Mouse (Mus musculus) adrenal gland, adult 2 months (tissue): Measurements from ENCODE around the gene Spaar. TPM values are rescaled to one million over a fixed set of nuclear protein-coding genes. Genes with fewer than 3 reads are reported as not detected.

Experiments
- polyA plus RNA-seq: library from polyadenylated mRNA; depleted of rRNA; stranded (reverse); fragments of >200 nt; gene quantifications from 2 replicates; pipeline ENCODE4 v1.2.3, GENCODE M21; 2012; rRNA removed
- total RNA-seq, 2 experiments: library from RNA; stranded (reverse); gene quantifications; 2 replicates each; pipeline ENCODE4 v1.2.3; 2021

Gene Spaar
- total and polyA plus RNA-seq, 3 experiments = 1.5 to 2.4 (median 2.0) TPM

Other genes starting within 250 kb of the Spaar start
- gene Sit1, start 246.3 kb upstream of the Spaar start, total RNA-seq = not detected
- 0.28 and 0.73 TPM in 2 replicates for gene Sit1, start 246.3 kb upstream of the Spaar start, polyA plus RNA-seq
- gene Ccdc107, start 237.1 kb upstream of the Spaar start, total RNA-seq = 10 to 100 TPM; 54.5 to 69.2 TPM
- gene Ccdc107, start 237.1 kb upstream of the Spaar start, polyA plus RNA-seq = 376 and 526 TPM in 2 replicates
- gene Arhgef39, start 230.3 kb upstream of the Spaar start, total RNA-seq = 1 to 10 TPM; 1.0 to 2.1 TPM
- 4.8 and 6.6 TPM in 2 replicates for gene Arhgef39, start 230.3 kb upstream of the Spaar start, polyA plus RNA-seq
- under 1 TPM; 0.17 to 0.28 TPM for gene Car9, start 223.1 kb upstream of the Spaar start, total RNA-seq
- gene Car9, start 223.1 kb upstream of the Spaar start, polyA plus RNA-seq = 0.57 and 1.4 TPM in 2 replicates
- 100 to 1,000 TPM in 1 of 2 experiments, 10 to 100 TPM in 1; 43.3 to 120 TPM for gene Tpm2, start 206.3 kb upstream of the Spaar start, total RNA-seq
- 21.1 and 34.6 TPM in 2 replicates for gene Tpm2, start 206.3 kb upstream of the Spaar start, polyA plus RNA-seq
- gene Creb3, start 167.7 kb upstream of the Spaar start, total RNA-seq = 100 to 1,000 TPM; 123 to 178 TPM
- 178 and 207 TPM in 2 replicates for gene Creb3, start 167.7 kb upstream of the Spaar start, polyA plus RNA-seq
- gene Tln1, start 167.3 kb upstream of the Spaar start, total RNA-seq = 100 to 1,000 TPM; 167 to 207 TPM
- 132 and 174 TPM in 2 replicates for gene Tln1, start 167.3 kb upstream of the Spaar start, polyA plus RNA-seq
- gene Rgp1, start 151.3 kb upstream of the Spaar start, total RNA-seq = 10 to 100 TPM; 47.1 to 50.7 TPM
- 50.1 and 57.4 TPM in 2 replicates for gene Rgp1, start 151.3 kb upstream of the Spaar start, polyA plus RNA-seq
- gene Gba2, start 151.2 kb upstream of the Spaar start, total RNA-seq = 10 to 100 TPM in 1 of 2 experiments, 1 to 10 TPM in 1; 6.8 to 13.0 TPM
- 13.4 and 13.9 TPM in 2 replicates for gene Gba2, start 151.2 kb upstream of the Spaar start, polyA plus RNA-seq
- gene Msmp, start 145.5 kb upstream of the Spaar start, total RNA-seq = 1 to 10 TPM; 1.2 to 3.0 TPM
- 0.94 and 1.5 TPM in 2 replicates for gene Msmp, start 145.5 kb upstream of the Spaar start, polyA plus RNA-seq
- 10 to 100 TPM; 23.3 to 36.1 TPM for gene Npr2, start 98.1 kb upstream of the Spaar start, total RNA-seq
- gene Npr2, start 98.1 kb upstream of the Spaar start, polyA plus RNA-seq = 34.1 and 38.0 TPM in 2 replicates
- under 1 TPM; 0.26 to 0.45 TPM for gene Spag8, start 76.4 kb upstream of the Spaar start, total RNA-seq
- gene Spag8, start 76.4 kb upstream of the Spaar start, polyA plus RNA-seq = 1.2 and 2.2 TPM in 2 replicates
- gene Hint2, start 73.6 kb upstream of the Spaar start, total RNA-seq = 10 to 100 TPM; 48.8 to 96.9 TPM
- 78.7 and 106 TPM in 2 replicates for gene Hint2, start 73.6 kb upstream of the Spaar start, polyA plus RNA-seq
- gene Tmem8b, start 61.1 kb upstream of the Spaar start, total RNA-seq = 1 to 10 TPM; 4.6 to 5.0 TPM
- 14.7 and 17.5 TPM in 2 replicates for gene Tmem8b, start 61.1 kb upstream of the Spaar start, polyA plus RNA-seq
- gene Fam221b, start 60.9 kb upstream of the Spaar start, total RNA-seq = under 1 TPM; 0.23 to 0.24 TPM
- not detected in 2 replicates for gene Fam221b, start 60.9 kb upstream of the Spaar start, polyA plus RNA-seq
- not detected for gene Olfr70, start 29.2 kb upstream of the Spaar start, total RNA-seq
- gene Olfr70, start 29.2 kb upstream of the Spaar start, polyA plus RNA-seq = not detected in 2 replicates
- not detected for gene Olfr71, start 19.8 kb upstream of the Spaar start, total RNA-seq
- gene Olfr71, start 19.8 kb upstream of the Spaar start, polyA plus RNA-seq = not detected in 2 replicates
- gene Hrct1, start 2.8 kb upstream of the Spaar start, total RNA-seq = 1 to 10 TPM; 2.2 to 3.9 TPM
- 8.1 and 14.2 TPM in 2 replicates for gene Hrct1, start 2.8 kb upstream of the Spaar start, polyA plus RNA-seq
- not detected for gene Olfr159, start 41.0 kb downstream of the Spaar start, total RNA-seq
- gene Olfr159, start 41.0 kb downstream of the Spaar start, polyA plus RNA-seq = not detected in 2 replicates
- gene Olfr156, start 93.9 kb downstream of the Spaar start, total RNA-seq = not detected
- gene Olfr156, start 93.9 kb downstream of the Spaar start, polyA plus RNA-seq = not detected in 2 replicates
- gene Olfr157, start 110.2 kb downstream of the Spaar start, total RNA-seq = not detected
- 0.06 TPM in 1 of 2 replicates, not detected in the other for gene Olfr157, start 110.2 kb downstream of the Spaar start, polyA plus RNA-seq
- not detected for gene Olfr155, start 121.5 kb downstream of the Spaar start, total RNA-seq
- gene Olfr155, start 121.5 kb downstream of the Spaar start, polyA plus RNA-seq = not detected in 2 replicates
- gene Reck, start 145.5 kb downstream of the Spaar start, total RNA-seq = 10 to 100 TPM; 15.5 to 28.7 TPM
- 13.0 and 13.2 TPM in 2 replicates for gene Reck, start 145.5 kb downstream of the Spaar start, polyA plus RNA-seq
- gene Glipr2, start 227.4 kb downstream of the Spaar start, total RNA-seq = 1 to 10 TPM; 3.9 to 4.4 TPM
- gene Glipr2, start 227.4 kb downstream of the Spaar start, polyA plus RNA-seq = 2.3 and 3.2 TPM in 2 replicates